Mouse (Mus musculus): ENCODE data around the gene Nup133. TPM values are rescaled to one million over a fixed set of nuclear protein-coding genes. Genes with fewer than 3 reads are reported as not detected.

Gene Nup133
- total RNA-seq, 1 experiment from 2014 or later = 16.5 TPM

- DNase-seq = no peak
Measured at GRCm38 (mm10) chr8:123953686-123954085, 4.6 kb upstream of the Nup133 start.

DNA sequence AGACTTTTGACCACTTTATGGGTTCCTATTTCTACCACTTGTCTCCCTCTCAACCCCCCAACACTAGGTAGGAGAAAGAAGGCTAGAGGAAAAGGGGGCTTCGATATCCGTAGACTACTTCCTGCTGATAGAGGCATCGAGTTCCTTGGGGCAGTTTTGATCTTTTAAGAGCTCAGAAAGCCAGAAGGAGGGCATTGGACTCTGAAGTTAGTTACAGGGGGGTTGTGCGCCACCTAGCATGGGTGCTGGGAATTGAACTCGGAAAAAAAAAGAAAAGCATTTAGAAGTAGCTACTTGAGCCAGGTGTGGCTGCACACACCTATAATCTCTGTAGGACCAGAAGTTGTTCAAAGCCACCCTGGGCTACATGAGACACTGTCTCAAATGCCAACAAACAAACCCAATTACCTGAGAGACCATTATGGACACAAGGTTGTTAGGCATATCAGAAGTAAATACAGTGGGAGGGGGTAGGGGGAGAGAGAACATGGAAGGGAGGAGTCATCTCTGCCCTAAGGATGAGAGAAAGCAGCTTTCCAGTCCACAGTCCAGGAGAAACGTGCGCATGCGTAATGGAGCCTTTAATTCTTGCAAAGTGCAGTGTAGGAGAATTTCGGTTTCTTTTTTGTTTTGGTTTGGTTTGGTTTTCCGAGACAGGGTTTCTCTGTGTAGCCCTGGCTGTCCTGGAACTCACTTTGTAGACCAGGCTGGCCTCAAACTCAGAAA is 1.2 kb upstream of the Nup133 start:
- peak; percentile 75 for DNase-seq

DNA sequence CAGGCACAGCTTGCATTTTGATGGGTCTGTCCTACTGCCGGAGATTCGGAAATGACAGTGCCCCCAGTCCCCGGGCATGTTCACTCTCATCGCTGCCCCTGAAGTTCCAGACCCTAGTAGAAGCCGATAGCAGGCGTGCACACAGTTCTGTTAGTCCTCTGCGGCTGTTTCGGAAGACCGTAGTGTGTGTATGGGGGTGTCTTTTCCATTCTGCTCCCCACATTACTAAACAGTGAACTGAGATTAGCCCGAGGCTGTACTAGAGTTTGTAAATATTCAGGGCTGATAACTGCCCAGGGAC is 571 bp upstream of the Nup133 start:
- DNase-seq = no peak

GRCm38 (mm10) chr8:123929026-123929425 is 20.0 kb downstream of the Nup133 start:
- no peak for DNase-seq

- no peak for DNase-seq
Measured at GRCm38 (mm10) chr8:123925671-123926070, 23.4 kb downstream of the Nup133 start.

GRCm38 (mm10) chr8:123924719-123925118 is 24.3 kb downstream of the Nup133 start:
- DNase-seq = peak; percentile 88

GRCm38 (mm10) chr8:123914635-123915034 is 34.4 kb downstream of the Nup133 start:
- DNase-seq = no peak

- no peak for DNase-seq
Measured at GRCm38 (mm10) chr8:123912265-123912664, 36.8 kb downstream of the Nup133 start.

GRCm38 (mm10) chr8:123907604-123908003 is 41.5 kb downstream of the Nup133 start:
- DNase-seq = no peak

DNA sequence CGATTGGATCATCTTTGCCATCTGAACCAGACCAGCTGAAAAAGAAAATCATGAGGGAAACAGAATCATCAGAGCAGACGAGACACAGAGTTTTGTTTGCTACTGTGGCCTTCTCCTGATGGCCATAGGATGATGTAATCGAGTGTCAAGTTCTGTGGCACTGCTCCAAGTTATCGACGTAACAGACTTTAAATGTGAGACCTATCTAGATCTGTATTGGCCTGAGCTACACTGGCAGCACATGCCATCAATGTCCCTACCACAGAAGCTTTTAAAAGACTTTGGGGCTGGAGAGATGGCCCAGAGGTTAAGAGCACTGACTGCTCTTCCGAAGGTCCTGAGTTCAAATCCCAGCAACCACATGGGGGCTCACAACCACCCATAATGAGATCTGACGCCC is 46.4 kb downstream of the Nup133 start:
- peak; percentile 66 for DNase-seq

DNA sequence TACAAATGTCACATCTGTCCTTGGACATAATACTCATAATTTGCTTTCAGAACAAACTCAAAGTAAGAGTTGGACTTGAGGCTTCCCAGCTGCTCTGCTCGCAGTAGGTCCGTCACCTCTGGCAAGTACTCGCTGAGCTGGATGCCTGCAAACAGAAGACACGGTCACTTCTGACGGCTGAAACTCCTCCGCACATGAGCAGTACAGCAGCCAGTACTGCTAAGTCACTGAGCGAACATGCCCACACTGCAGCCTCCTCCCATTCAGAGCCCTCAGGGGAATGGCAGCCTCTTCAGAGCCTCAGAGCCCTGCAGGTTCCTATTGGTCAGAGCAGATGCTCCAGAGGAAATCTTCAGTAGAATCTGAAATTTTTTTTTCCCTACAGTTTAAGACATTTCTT is 49.7 kb downstream of the Nup133 start:
- no peak for DNase-seq

- DNase-seq = no peak
Measured at GRCm38 (mm10) chr8:123898576-123898975, 50.5 kb downstream of the Nup133 start.

GRCm38 (mm10) chr8:123896774-123897173 is 52.3 kb downstream of the Nup133 start:
- DNase-seq = no peak

DNA sequence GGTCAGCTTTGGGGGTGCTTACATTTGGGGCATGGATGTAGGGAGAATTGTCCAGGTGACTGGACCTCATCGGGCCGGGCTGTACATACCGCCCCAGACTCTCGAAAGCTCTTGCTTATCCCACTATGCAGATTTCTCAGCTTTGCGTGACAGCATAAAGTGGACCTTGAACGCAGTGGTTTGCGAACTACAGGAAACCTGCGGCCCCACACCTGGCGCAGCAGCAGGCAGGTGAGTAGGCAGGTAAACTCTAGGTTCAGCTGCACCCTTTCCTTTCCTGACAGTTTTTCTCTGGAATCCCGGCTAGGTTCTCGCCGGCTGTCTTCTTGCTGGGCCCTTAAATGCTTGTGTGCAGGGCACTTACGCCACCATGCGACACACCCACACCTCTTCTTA is 52.7 kb downstream of the Nup133 start:
- no peak for DNase-seq

DNA sequence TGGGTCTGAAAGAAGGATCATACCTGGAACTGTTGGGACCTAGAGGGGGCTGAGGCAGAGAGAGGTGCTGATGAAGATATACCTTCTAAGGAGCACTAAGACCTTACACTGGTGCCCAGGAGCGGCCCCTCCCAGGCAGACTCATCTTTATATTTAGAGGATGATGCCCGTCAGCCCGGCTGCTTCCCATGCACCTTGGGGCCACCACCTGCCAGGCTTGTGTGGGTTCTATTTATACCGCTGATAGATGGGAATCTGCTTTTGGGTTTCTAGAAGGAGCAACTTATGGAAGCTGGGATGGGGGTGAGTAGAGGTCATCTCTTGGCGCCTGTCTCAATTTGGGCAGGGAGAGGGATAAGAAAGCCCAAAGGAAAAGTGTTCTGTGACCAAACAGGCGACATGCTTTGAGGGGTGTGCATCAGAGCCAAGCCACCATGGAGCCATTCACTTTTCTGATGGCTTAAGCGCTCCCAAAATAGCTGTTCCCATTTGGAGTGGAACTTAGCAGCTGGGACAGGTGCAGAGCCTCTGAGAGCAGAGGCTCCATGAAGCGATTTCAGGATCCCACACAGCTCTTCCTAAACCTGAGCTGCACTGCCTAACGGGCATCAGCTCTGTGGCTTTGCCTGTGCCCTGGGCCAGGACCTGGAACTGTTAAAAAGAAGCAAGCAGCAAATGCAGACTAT is 53.2 kb downstream of the Nup133 start:
- no peak for DNase-seq

DNA sequence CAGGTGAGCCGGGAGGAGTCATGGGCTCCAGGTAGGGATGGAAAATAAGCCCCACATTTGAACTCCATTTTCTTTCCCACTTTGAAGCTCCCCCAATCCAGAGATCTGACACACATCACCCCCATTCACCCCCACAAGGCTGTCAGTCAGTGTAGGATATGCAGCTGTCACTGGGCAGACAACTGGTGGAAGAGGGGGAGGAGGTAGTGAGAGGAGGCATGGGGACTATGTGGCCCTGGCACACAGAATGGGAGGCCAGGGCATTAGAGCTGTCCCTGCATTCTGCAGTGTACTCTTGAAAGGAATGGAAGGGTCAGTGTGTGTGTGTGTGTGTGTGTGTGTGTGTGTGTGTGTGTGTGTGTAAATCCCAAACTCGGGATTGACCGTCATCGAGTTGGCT is 53.8 kb downstream of the Nup133 start:
- no peak for DNase-seq

- DNase-seq = no peak
Measured at GRCm38 (mm10) chr8:123894502-123895097, 54.5 kb downstream of the Nup133 start, which contains the start of gene Acta1. Gene Acta1, minus strand, starts transcription at chr8:123894751.

DNA sequence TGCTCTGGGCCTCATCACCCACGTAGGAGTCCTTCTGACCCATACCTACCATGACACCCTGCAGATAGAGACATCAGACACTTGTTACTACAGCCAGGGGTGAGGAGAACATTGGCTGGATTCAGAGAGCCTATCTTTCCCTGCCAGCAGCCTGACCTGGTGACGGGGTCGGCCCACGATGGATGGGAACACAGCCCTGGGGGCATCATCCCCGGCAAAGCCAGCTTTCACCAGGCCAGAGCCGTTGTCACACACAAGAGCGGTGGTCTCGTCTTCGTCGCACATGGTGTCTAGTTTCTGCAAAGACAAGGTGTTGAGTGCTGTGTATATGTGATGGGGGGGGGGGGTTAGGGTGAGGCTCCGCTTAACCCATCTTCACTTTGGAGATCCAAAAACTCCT is 55.7 kb downstream of the Nup133 start:
- DNase-seq = no peak

- no peak for DNase-seq
Measured at GRCm38 (mm10) chr8:123892586-123893155, 56.4 kb downstream of the Nup133 start.

DNA sequence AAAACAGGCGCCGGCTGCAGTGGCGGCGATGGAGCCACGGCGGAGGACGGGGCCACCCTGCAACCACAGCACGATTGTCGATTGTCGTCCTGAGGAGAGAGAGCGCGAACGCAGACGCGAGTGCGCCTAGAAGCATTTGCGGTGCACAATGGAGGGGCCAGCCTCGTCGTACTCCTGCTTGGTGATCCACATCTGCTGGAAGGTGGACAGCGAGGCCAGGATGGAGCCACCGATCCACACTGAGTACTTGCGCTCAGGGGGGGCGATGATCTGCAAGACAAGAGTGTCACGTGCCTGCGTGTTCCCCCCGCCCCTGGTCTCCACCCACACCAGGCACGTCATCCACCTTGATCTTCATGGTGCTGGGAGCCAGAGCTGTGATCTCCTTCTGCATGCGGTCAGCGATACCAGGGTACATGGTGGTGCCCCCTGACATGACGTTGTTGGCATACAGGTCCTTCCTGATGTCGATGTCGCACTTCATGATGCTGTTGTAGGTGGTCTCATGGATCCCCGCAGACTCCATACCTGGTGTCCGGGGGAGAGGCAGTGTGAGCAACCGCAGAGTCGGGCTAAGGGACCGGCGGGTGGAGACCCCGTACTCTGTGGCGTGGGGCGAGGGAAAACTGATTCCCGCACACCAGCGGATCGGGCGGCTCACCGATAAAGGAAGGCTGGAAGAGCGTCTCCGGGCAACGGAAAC is 57.0 kb downstream of the Nup133 start:
- peak; percentile 40 for DNase-seq

DNA sequence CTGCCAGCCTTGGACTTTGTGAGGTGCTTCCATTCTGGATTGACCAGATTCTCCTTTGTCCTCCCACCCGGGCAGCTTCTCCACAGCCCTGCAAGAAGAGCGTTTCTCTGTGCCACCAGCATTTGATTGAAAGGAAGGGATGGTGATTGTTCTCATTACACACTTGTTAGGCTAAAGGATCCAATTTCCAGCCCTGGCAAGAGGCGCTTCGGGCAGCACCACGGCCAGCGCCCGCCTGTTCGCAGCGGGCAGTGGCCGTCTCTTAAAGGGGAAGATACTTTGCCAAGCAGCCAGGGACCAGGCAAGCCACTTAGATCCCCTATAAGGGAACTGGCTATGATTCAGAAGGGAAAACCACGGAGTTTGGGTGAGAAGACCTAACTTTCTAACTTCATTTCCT is 57.8 kb downstream of the Nup133 start:
- DNase-seq = peak; percentile 84

GRCm38 (mm10) chr8:123889797-123890196 is 59.3 kb downstream of the Nup133 start:
- DNase-seq = no peak

GRCm38 (mm10) chr8:123887956-123888355 is 61.1 kb downstream of the Nup133 start:
- no peak for DNase-seq
